26 mouse cellular contexts compared by ENCODE assay signal in genomic region chr4:138513876-138514275, GRCm38 (mm10). TPM values are rescaled to one million over a fixed set of nuclear protein-coding genes. Genes with fewer than 3 reads are reported as not detected.
DNase-seq lines count a peak whose midpoint lies in the region; ATAC-seq and TF ChIP-seq lines count a peak whose summit lies in the region.
"Had no signal": no experiment of that assay in that cellular context is flagged by ENCODE, and none has a peak within 500 bp of the region (broad histone marks: within the 10 kb centered on the region; RNA-seq: fewer than 3 reads in every experiment).

No protein-coding gene starts in this region.

- no peaks in the 10 kb centered on the region for H3K27me3 ChIP-seq in kidney, adult 2 months (replicated peaks; ENCODE audit: control insufficient read depth, insufficient read depth, low read length)
- no peaks in the 10 kb centered on the region; the same call in 1 of the 2 replicates for H3K27me3 ChIP-seq in kidney, embryonic 16.5 days (ENCODE audit: insufficient read depth, low read length)
- H3K27me3 ChIP-seq: midbrain, embryonic 13.5 days; stomach, embryonic 15.5 days had no signal

- no peak for TF ChIP-seq POLR2A in kidney, adult 2 months (IDR thresholded peaks at IDR 0.05; ENCODE audit: low read depth, low read length)

- no peak overlapping the region for H3K4me3 ChIP-seq in kidney, adult 2 months (ENCODE audit: insufficient read depth, low read depth, low read length)
- no peak overlapping the region for H3K4me3 ChIP-seq in kidney, embryonic 16.5 days (ENCODE audit: low read length)
- H3K4me3 ChIP-seq: hindbrain, embryonic 10.5 days; intestine, embryonic 15.5 days; midbrain, embryonic 13.5 days; neural tube, embryonic 13.5 days; stomach, embryonic 15.5 days had no signal

- TF ChIP-seq CTCF in kidney, adult 2 months (conservative IDR thresholded peaks at IDR 0.05; ENCODE audit: insufficient read depth, insufficient read length, low read depth, low read length): no peak

- H3K27ac ChIP-seq in kidney, adult 2 months (ENCODE audit: insufficient read depth, low read depth, low read length): no peak overlapping the region
- H3K27ac ChIP-seq in kidney, embryonic 16.5 days (ENCODE audit: low read length): no peak overlapping the region
- H3K27ac ChIP-seq: hindbrain, embryonic 10.5 days; hindbrain, postnatal 0 days; intestine, embryonic 15.5 days; macrophage; midbrain, embryonic 13.5 days; neural tube, embryonic 13.5 days; stomach, embryonic 15.5 days had no signal

- no peak overlapping the region for H3K9ac ChIP-seq in kidney, embryonic 16.5 days (replicated peaks; ENCODE audit: low read length)
- H3K9ac ChIP-seq: intestine, embryonic 15.5 days; midbrain, embryonic 13.5 days; neural tube, embryonic 13.5 days; stomach, embryonic 15.5 days had no signal

- peaks cover 8% of the 10 kb centered on the region for H3K4me1 ChIP-seq in kidney, adult 2 months (ENCODE audit: control insufficient read depth, insufficient read depth, low read length)
- H3K4me1 ChIP-seq in kidney, embryonic 16.5 days (ENCODE audit: insufficient read depth, low read length): 0 out of 2 replicates have a peak, but pooled peaks cover 7% of the 10 kb centered on the region
- H3K4me1 ChIP-seq: intestine, embryonic 15.5 days; stomach, embryonic 15.5 days had no signal

- H3K4me2 ChIP-seq in kidney, embryonic 16.5 days (replicated peaks; ENCODE audit: low read depth, low read length): no peak overlapping the region
- H3K4me2 ChIP-seq: intestine, embryonic 15.5 days; midbrain, embryonic 13.5 days; neural tube, embryonic 13.5 days; stomach, embryonic 15.5 days had no signal

- WGBS in kidney, adult 2 months: 36% methylated on average over 2 of the region's 2 CpGs
- WGBS in kidney, embryonic 16.5 days: 11% methylated on average over 2 of the region's 2 CpGs

- no peaks in the 10 kb centered on the region for H3K36me3 ChIP-seq in kidney, adult 2 months (ENCODE audit: control insufficient read depth, insufficient read depth, low read length)
- H3K36me3 ChIP-seq in kidney, embryonic 16.5 days (ENCODE audit: insufficient read depth, low read length): no peaks in the 10 kb centered on the region
- H3K36me3 ChIP-seq: hindbrain, embryonic 10.5 days; intestine, embryonic 15.5 days; midbrain, embryonic 13.5 days; neural tube, embryonic 13.5 days; stomach, embryonic 15.5 days had no signal

- H3K9me3 ChIP-seq in kidney, embryonic 16.5 days (ENCODE audit: low read length): no peaks in the 10 kb centered on the region
- H3K9me3 ChIP-seq: hindbrain, embryonic 10.5 days; intestine, embryonic 15.5 days; midbrain, embryonic 13.5 days; neural tube, embryonic 13.5 days; stomach, embryonic 15.5 days had no signal

- no peak for ATAC-seq in kidney, embryonic 16.5 days (ENCODE audit: low FRiP score, low TSS enrichment)
- ATAC-seq: forebrain, embryonic 14.5 days; hindbrain, postnatal 0 days; intestine, embryonic 15.5 days; lung, postnatal 0 days; midbrain, embryonic 13.5 days had no signal

- DNase-seq in adrenal gland, adult 2 months: peak; percentile 6
- no peak for DNase-seq in adrenal gland, postnatal 4 days (ENCODE audit: low spot score in 2 of 2)
- DNase-seq in kidney, adult 2 months: peak; percentile 62
- peak; percentile 72 for DNase-seq in MN1 (ENCODE audit: low spot score)
- peak; percentile 64 to 65 for DNase-seq in kidney, postnatal 25 days
- no peak for DNase-seq in ovary, adult 18-20 months (ENCODE audit: low spot score)
- no peak for DNase-seq in adipocyte (ENCODE audit: low spot score)
- DNase-seq: adrenal gland, postnatal 25 days; cerebellum, adult 18-20 months; cerebellum, postnatal 36 days; gastrocnemius, postnatal 14 days; heart, postnatal 14 days; liver; right cerebral cortex, postnatal 25 days; thymus, postnatal 14 days had no signal

RNA-seq across cellular contexts. Expression of gene Camk2n1, which starts 59.8 kb away (rescaled TPM):
- 10 to 100 TPM; 24.4 to 26.4 TPM for total RNA-seq in adrenal gland, adult 2 months (2021)
- 30.9 and 69.4 TPM in 2 replicates for polyA plus RNA-seq in adrenal gland, adult 2 months (2012; rRNA removed)
- total RNA-seq in adrenal gland, postnatal 4 days (2021): 10 to 100 TPM; 32.9 to 36.4 TPM
- 39.6 and 40.1 TPM in 2 replicates for polyA plus RNA-seq in kidney, adult 2 months (2012; rRNA removed)
- 6.2 and 6.4 TPM in 2 replicates for polyA plus RNA-seq in kidney, embryonic 16.5 days (2015; fragmentation: Nextera tagmentation; extraction: Ambion mirVana)
- total RNA-seq: granulocyte monocyte progenitor cell, adult 5-6 weeks had no signal
- polyA plus RNA-seq: macrophage had no signal

Comparison
In these comparisons a context has a peak if more than half of its experiments do, and no peak if none do; other contexts are left out.
1. DNase-seq: peak in adrenal gland, adult 2 months (single experiment), kidney, adult 2 months (single experiment), MN1 (single experiment) and kidney, postnatal 25 days (2 of 2); none in adrenal gland, postnatal 4 days (0 of 2), ovary, adult 18-20 months (single experiment) and adipocyte (single experiment).